Mouse (Mus musculus): Measurements from ENCODE around the gene Cnr2.

DNA sequence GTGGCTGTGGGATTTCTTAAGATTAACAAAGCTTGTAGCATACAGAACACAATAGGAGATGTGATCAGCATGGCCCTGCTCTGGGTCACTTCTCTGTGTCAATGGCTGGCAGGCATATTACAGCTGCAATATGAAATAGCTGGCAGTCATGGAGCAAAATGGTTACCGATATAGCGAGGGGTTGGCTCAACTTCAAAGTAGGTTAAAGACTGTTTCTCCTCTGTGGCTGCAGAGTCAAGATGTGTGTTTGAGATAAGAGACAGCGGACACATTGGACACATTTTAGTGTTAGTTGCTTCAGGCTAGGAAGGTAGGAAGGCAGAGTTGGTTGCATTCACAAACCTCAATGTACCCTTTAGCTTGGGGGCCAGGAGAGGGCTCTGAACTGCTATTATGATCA is 11.4 kb downstream of the Cnr2 start:
- no peak for TF ChIP-seq CTCF (conservative IDR thresholded peaks at IDR 0.05; ENCODE audit: low read length)
- no peak for TF ChIP-seq NANOG (IDR thresholded peaks at IDR 0.05; ENCODE audit: borderline replicate concordance, low read length)

Data from E14TG2a.4 (cell line).